Mouse (Mus musculus): ENCODE results near the gene Speer3. TPM values are rescaled to one million over a fixed set of nuclear protein-coding genes. Genes with fewer than 3 reads are reported as not detected.

Speer3 gene
- total RNA-seq (2023), result not detected

DNA sequence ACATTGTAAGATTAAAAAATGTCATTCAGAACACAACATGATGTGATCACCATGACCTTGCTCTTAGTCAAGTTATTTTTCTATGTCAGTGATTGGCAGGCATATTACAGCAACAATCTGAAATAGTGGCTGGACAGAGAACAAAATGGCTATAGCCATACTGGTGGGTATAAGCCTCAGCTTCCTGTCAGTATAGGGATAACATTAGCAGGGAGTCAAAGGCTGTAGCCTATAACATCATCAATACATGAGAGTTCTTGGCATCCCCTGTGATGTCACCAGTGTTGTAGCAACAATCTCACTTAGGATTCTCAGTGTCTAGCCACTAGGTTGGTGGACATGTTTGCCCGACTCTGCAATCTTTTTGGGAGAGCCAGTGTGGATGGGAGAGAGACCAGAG is at the start of gene Speer3:
Speer3 (plus strand) TSS at position 301 of the 400 bp plus-strand sequence.

Other genes with a start within 250 kb of the Speer3 start
- not detected for gene Sema3e, start 233.7 kb downstream of the Speer3 start, total RNA-seq (2023)